Mouse (Mus musculus) embryonic fibroblast, embryonic 13.5 days (primary cell): ENCODE data around the gene Prrg2.
"Not testable (repeated sequence)": the region's sequence is repeated elsewhere in the genome, so short reads cannot be mapped to it uniquely, and the experiment has no call there.

Experiments used
- CTCF ChIP-seq: IDR thresholded peaks from 2 replicates; pipeline ENCODE4 v1.5.1; 2011; ENCODE audit warnings: mild to moderate bottlenecking, control low read depth, low read length, moderate library complexity, borderline replicate concordance; ENCODE audit not compliant: insufficient read depth
- POLR2A ChIP-seq: IDR thresholded peaks from 2 replicates; pipeline ENCODE4 v1.6.1; 2011; ENCODE audit warnings: low read depth, mild to moderate bottlenecking, control low read depth, low read length, moderate library complexity

GRCm38 (mm10) chr7:45110089-45110488 is 47.6 kb upstream of the Prrg2 start:
- not testable (repeated sequence) for TF ChIP-seq CTCF, POLR2A
